Mouse (Mus musculus) forelimb bud, embryonic 11.5 days (tissue): ENCODE data around the gene Entpd1.
A peak's percentile ranks its signal among the peaks of the same experiment; 100 is the strongest.

Source experiments
- DNase-seq: peaks from one replicate; pipeline ENCODE4 v3.0.0-alpha.2; 2012; ENCODE audit warnings: low read depth, low spot score

Entpd1 gene

DNA sequence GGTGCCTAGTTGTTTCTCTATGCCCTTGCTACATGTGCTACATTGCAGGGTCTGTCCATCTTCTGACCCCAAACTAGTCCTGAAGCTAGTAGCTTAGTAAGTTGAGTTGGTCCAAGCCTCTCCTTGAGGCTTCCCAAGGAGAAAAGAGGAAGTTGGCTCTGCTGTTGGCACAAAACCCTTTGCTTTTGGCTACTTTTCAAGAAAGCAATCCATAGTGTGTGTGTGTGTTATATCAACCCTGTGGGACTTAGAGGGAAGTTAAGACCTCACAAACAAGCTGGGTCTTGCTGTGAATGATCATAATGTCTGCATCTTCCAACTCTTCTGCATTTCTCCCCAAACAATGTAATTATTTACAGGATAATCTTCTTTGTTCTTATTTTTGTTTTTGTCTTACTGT lies 16.8 kb downstream of the Entpd1 start:
- no peak for DNase-seq

DNA sequence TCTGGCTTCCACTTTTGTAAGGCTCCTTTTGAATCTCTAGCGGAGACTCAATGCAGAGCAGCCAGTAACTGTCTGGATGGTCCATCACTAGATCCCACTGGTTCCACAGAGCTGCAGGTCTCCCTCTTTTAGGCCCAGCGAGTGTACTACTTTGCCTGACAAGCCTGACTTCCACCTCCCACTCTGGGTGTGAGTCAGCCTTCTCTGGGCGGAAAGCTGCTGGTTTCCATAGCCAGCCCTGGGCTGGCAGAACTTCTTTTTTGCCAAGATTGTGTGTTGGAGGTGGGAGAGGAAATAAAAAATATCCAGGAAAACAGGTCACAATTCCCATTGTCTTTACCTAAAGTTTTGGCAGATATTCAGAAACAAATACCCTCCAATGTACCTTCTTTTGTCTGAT lies 17.9 kb downstream of the Entpd1 start:
- no peak for DNase-seq

DNA sequence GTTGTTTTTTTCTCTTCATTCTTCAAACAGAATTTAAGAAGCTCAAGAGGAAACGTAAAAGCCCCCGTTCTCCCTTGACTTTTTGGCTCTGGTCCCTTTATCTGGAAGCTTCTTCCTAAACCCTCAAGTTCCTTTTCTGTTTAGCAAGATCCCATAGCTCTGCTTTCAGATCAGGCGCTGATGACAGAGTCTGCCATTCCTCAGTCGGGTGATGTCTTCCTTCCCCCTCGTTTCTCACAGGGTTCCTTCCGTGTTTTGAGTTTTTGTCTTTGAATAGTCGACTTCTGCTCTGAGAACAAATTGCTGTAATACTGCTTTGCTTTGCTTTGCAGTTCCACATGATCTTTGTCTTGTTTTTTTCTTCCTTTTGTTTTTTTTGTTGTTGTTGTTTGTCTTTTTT lies 18.4 kb downstream of the Entpd1 start:
- DNase-seq, result no peak

DNA sequence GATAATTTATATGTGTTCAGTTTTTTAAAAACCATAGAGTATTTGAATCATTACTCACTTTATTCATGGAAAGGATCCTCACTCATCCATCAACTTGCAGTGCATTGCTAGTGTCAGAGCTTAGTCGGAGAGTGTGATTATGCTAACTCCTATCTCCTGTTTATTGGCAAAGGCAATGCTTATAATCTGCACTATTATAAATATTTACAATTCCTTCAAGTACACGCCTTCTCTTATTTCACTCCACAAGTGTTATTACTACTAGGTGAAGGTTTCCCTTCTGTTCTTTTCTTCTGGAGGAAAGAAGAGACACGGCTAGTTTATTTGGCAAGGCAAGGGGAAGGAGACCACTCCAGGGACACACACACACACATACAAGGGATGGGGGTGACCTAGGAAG lies 20.0 kb downstream of the Entpd1 start:
- DNase-seq, result no peak

DNA sequence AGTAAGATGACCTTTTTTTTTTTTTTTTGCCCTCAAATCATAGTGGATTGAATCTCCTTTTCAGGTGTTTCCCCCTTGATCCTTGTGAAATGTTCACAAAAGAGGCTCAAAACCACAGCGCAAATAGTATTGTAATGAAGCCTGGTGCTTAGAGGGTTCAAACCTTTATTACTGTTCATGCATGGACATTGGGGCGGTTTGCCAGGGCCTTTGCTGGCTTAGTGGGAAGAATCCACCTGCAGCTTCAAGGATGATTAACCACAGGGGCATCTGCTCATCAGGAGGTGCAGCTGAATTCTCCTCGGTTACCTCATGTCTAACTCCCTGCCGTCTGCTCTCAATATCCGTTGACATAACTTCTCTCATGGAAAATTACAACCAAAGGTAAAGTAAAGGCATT lies 20.5 kb downstream of the Entpd1 start:
- no peak for DNase-seq

DNA sequence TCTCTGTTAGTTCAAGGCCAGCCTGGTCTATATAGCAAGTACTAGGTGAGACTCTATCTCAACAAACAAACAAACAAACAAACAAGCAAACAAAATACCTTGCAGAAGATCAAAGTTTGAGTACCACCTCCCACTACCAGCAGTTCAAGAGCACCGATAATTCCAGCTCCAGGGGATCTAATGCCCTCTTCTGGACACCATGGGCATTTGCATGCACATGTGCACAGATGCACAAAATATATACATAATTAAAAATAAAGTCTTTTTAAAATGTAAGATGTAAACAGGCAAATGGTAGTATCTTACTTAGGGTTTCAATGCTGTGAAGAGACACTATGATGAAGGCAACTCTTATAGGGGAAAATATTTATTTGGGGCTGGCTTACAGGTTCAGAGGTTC lies 21.0 kb downstream of the Entpd1 start:
- DNase-seq, result no peak

DNA sequence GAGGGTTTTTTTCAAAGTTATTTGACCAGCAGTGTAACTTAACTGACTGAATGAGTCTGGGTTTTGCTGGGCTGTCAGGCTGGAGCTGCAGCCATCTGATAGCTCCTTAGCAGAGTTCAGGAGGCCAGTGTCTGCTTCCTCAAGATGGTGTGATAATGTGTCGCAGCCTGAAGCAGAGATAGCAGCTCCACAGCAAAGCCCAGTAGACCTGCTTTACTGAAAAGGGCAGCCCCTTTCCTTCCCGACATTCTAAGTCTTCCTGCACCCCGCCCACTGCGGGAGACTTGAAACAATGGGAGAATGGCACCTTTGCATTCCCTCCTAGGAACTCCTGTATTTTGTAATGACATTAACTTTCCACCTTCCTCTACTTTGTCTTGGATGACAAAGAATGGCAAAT lies 24.9 kb downstream of the Entpd1 start:
- no peak for DNase-seq

DNA sequence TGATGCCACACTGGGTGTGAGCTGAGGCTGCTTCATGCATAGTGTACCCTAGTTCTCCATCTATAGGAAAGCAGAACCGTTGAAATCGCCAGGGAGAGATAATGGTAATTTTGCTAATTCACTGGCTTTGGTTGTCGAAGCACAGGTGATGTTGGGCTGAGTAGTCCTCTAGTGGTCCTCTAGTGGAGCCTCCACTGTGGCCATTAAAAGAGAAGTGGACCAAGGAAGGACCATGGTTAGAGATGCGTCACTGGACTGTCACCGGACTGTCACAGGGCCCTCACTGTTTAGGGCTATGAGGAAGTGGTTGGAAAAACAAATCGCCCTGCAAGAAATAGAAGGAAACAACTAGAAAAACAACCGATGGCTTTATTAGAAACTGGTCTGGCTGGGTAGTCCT lies 25.4 kb downstream of the Entpd1 start:
- DNase-seq, result no peak

DNA sequence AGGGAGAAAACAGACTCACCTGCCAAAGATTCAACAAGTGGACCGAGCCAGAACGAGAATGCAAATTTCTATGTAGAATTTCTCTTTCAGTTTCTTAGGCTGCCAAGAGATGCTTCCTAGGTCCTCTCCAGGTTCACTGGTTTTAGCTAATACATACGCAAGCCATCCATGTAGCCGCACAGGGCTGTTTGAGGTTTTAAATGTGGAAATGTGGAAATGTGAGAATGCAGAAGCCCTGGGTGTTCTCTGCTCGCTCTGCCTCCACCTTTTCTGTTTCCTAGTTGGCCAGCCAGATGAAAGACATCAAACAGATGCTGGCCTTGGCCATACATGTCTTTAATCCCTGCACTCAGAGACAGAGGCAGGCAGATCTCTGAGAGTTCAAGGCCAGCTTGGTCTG lies 26.4 kb downstream of the Entpd1 start:
- no peak for DNase-seq

DNA sequence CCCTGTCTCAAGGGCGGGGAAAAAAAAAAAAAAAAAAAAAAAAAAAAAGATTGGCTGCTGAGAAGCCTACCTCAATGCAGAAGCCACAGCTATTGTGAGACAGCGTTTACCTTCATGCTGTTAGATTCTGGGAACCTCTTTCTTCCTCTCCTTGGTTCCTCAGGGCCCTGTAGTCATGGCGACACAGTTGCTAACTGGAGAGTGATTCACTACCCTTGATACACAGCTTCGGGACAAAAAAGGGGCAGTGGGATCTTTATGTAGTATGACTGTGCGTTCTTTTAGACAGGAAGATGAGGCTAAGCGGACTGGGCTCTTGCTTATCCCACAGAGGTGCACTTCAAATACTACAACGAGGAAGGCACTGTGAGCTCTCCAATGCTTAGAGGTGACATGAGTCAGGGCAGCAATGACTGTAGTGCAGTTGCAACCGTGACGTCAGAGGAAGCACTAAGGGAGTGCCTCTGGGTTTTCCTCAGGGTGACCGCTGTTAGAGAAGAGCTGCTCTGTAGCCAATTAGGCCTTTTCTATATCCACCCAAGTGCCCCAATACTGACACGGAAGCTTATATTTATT lies 27.7 kb downstream of the Entpd1 start:
- DNase-seq, result no peak

DNA sequence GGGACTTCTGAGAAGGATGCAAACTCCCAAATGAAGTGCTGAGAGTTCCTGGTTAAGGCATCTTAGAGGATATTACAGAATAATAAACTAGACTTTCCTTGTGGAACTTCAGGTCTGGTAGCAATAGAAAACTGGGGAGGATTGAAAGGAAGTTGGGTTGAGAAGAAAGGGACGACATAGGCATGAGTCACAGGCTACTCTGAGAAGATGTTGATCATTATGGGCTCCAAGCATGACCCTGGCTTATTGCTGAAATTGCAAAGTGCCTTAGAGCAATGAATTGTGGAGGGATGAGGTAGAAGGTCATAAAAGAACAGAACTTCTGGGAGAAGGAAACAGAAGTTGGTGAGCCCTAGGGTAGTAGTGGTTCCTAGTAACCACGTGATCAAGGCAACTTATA lies 28.6 kb downstream of the Entpd1 start:
- no peak for DNase-seq

DNA sequence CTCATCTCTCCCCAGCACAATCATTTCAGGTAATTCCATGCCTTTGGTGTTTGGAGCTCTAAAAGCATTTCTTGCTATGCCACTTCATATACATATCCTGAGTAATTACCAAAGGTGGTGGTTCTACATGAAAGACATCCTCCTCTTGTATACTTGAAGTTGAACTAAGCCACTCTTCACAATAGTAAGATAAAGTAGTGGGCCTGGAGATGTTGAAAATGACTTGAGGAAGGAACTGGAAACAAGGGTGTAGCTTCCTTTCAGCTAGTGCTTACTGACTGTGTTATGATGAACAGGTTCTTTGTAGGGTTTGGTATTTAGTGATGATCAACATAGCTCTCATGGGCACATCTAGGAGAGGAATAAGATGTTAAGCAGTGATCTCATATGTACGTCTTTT lies 31.7 kb downstream of the Entpd1 start:
- DNase-seq, result no peak

DNA sequence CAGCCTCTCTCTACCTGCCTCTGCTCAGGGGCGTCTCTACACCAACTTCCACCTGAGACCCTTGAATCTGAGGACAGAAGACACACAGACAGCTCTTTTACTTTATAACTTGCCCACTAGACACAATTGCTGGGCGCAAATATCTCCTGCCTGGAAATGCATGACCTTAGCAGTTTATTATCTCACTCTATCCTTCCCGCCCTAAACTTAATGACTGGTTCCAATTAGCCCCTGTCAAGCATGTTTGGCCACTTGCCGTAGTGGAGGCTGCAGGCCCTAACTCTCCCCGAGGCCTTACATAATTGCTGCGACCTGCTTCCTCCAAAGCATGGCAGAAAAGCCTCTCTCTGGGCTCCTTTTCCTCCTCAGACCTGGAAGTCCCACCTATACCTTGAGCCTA lies 34.2 kb downstream of the Entpd1 start:
- no peak for DNase-seq

DNA sequence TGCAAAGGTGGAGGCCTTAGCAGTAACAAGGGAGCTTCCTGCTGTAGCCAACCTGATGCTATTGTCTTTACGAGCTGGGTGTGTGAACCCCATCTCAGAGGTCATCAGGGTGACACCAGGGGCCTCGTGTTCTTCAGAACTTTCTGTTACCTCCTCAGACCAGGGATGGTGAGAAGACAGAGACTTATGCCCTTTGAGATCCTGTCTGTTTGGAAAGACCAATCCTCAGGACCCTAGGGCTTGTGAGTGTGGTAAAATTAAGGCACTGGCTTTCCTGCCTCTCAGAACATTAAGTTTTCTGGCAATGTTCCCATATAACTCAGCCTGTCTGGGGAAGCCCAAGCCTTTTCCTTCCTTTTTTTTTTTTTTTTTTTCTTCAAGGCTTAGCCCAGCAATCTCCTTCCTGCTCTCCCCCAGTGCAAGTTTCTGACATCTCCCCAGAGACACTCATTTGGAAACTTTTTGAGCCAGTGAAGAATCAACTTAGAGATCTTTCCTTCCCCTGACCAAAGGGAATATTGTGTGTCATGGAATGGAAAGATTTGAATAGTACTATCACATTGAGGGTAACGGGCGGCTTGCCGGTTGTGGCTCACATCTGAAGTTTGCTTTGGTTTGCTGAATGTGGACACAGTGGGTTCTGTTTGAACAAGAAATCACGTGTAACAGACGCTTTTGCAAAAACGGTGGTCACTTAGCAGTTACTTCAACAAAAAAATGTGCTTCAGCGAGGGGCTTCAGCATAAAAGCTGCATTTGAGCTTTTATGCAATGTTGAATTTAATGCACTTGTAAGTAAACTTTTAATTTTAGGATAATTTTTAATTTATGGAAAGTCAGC lies 35.4 kb downstream of the Entpd1 start:
- no peak for DNase-seq

DNA sequence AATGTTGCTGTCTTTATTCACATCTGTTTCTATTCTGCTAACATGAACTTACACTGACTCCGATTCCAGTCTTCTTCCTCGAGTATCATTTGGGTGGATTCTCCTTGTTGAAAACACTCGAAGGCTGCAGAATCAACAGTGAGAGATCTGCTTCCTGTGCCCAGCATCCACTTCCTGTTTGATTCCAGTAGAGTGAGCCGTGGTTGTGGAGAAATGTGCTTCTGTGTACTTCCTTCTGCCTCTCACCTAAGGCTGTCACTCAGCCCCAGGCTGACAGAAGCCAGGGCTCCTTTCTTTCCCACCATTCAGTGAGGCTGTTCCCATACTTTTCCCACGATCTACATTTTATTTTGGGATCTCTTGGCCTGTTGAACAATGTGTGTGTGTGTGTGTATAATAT lies 37.9 kb downstream of the Entpd1 start:
- DNase-seq, result no peak

DNA sequence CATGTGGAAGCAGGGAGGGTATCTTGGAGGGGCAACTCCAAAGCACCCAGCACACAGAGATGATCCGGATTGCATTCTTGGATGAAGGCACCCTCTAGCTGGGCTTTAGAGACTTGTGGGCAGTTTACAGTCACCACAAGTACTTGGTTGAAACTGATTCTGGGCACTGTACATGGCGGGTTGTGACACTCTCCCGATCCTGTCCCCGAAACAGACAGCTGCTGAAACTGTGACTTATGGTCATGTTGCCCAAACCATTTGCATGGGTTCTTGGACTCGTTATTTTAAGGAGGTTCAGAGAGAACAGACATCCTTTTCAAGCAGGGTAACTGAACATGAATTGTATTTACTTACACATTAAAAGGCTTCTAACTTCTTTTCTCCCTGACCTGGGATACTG lies 44.0 kb downstream of the Entpd1 start:
- DNase-seq, result no peak

DNA sequence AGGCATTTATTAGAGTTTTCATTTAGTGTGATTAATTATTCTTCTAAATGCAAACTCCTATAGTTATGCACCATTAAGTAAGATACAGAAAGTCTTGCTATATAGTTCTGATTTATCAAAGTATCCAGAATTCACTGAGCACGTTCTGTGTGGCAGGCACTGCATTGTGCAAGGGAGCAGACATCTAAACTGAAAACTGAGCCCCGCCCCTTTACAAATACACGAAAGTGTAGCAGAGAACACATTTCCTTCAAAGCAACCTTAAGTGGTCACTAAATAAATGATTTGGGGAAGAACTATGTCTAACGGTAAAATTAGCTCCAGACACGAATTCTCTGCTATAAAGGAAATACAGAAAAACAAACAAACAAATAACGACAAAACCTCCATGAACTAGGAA lies 46.1 kb downstream of the Entpd1 start:
- DNase-seq, result no peak

DNA sequence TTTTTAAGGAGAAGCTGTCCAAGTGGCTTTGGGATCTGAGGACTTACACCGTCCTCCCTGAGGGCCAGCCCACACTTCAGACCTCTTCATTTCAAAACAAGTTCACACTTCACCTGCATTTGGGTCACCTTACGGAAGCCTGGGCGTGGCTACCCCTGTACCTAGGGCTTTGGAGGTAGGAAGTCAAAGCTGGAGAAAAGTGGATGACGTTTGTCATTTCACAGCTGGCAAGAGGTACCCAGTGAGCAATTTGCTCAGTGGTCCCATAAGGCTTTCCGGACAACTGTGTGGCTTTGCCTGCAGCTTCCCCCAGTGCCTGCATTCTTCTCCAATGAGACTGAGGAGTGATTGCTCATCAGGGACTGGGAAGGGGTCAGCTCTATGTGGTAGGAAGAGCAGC lies 46.8 kb downstream of the Entpd1 start:
- DNase-seq, result no peak

DNA sequence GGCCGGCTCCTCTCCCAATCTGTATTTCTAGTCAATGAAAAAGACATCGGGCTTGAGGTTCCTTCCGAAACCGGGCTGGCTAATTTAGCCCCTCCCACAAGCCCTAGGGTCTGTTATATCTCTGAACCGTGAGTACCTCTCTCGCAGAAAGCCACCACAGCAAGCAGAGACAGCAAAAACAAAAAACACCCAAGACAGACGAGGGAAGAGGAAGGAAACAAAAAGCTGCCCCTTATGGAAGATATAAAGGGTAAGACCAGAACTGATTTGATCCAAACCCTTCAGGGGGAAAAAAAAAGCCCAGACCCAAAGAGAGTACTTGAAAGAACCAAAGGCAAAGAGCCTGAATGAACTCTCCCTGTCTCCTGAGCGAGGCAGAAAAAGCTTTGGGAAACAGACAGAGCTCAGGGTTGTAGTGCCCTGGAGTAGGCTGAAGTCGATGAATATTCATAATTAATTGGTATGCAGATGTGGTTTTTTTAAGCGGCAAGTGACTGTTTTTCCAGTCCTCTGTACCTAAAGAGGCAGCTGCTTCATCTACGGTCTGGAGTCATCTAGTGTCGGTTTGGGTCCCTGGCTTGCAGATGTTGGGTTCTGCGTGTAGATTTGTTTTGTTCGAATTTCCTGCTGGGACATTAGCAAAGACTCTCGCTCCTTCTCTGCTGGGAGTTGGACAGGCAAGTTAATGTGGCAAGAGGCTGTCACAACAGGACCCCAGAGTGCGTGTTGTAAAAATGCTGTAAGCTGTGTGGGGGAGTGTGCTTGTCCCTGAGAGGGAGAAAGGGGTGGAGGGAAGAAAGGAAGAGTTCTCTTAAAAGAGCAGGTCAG lies 47.7 kb downstream of the Entpd1 start:
- DNase-seq, result peak; percentile 29

DNA sequence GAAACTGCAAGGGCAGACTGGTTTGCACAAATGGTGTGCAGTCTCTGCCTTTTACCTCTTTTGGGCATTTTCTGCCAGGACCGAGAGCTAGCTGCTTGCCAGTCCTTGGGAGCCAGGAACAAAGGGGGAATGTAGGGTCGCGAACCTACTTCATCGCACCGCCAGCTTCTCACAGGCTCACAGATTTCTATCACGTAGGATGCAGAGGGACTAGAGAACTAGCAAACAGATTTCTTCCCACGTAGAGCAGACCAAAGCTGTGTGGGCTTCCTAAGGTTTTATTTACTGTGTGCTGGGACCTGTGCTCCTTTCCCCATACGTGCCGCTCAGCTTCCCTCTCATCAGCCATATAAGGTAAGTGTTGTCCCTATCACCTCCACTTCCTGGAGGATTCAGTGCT lies 48.3 kb downstream of the Entpd1 start:
- no peak for DNase-seq

DNA sequence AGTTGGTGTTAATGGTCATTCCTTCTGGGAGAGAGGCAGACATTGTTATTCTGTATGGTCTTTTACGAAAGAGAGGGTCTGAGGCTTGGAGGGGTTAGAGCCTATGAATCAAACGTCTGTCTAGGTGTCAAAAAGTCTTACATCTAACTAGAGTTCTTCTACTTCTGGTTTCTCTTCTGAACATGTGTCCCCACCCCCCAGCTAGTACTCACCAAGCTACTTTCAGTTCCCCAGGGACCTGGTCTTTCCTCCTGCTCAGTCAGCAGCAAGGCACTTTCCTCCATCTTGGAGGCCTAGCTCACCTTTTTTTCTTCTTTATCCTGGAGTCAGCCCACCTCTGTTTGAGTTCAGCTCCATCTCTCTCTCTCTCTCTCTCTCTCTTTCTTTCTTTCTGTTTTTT lies 48.9 kb downstream of the Entpd1 start:
- DNase-seq, result no peak

DNA sequence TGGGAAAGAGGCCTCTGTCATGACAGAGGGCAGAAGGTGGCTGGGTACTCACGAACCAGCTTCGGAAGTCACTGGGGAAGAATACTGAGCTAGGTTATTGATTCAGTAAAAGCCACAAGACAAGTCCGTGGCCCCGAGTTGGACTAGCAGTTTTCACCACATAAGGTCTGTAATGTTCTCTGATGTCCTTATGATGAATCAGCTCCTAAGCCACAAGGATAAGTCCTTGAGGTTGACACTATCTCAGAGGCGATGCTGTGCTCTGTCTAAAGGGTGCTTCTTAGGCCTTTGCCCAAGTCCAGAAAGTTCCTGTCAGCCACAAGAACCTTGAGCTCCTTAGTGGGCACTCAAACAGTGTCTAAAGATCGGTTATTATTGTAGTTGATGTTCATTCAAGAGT lies 49.7 kb downstream of the Entpd1 start:
- DNase-seq, result no peak

DNA sequence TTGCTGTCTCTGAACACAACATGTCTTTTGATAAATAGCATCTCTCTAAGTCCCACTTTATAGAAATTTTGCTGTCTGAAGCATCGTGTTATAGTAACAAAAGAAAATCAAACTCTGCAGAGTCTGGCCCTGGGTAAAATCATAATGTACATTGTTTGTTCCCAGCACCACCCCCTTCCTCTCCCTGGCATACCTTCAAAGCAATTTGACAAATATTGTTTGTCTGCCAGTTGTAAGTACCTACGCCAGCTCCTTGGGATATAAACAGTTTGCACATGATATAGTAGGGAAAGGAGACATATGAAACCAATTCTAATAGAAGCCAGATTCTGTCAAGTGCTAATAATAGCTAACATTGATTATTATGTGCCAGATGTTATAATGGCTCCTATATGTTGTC lies 50.6 kb downstream of the Entpd1 start:
- peak; percentile 11 for DNase-seq
